Mouse (Mus musculus): ENCODE measurements at regions not wholly inside any gene's neighbourhood (a gene's known extent, or its start where the extent isn't known, plus 50 kb on each side); places are given as distances from the start of the nearest gene placed in this dataset.

DNA sequence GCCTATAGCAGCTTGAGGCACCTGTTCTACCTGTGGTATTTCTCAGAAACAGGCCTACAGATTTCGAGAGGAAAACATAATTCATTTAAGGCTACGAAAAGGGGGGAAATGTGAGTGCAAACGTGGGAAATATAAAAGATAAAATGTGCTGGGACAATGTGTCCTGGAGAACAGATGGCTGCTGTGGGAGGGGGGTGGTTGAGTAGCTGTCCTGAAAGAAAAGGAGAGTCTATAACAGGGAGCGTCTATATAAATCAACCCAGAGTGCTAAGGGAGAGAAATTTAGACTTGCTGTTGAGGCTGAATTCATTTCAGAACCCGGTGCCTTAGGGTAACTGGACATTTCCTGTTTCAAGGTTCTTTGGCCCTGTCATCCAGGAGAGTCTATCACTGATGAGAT lies 625.5 kb upstream of the Pou3f3 start:
- H3K36me3 ChIP-seq (replicated peaks; ENCODE audit: low read length): no peaks in the 10 kb centered on the region
- no peak overlapping the region for H3K4me3 ChIP-seq (replicated peaks)
- TF ChIP-seq FLI1 (IDR thresholded peaks at IDR 0.05; ENCODE audit: low read length): no peak
- no peak for TF ChIP-seq GATA1 (IDR thresholded peaks at IDR 0.05; ENCODE audit: borderline replicate concordance, low read length)
- H3K4me1 ChIP-seq: no peaks in the 10 kb centered on the region
- H3K9me3 ChIP-seq: no peaks in the 10 kb centered on the region
- H3K27me3 ChIP-seq (replicated peaks): no peaks in the 10 kb centered on the region

- TF ChIP-seq FLI1 (IDR thresholded peaks at IDR 0.05; ENCODE audit: low read length): no peak
- TF ChIP-seq GATA1 (IDR thresholded peaks at IDR 0.05; ENCODE audit: borderline replicate concordance, low read length): no peak
These were observed 599.5 kb upstream of the Pou3f3 start for GRCm38 (mm10) chr1:42096026-42096425.

GRCm38 (mm10) chr1:42098580-42098979 lies 597.0 kb upstream of the Pou3f3 start:
- H3K9me3 ChIP-seq: peaks cover 6% of the 10 kb centered on the region
- TF ChIP-seq FLI1 (IDR thresholded peaks at IDR 0.05; ENCODE audit: low read length) (no peak), GATA1 (IDR thresholded peaks at IDR 0.05; ENCODE audit: borderline replicate concordance, low read length) (no peak)
- H3K27me3 ChIP-seq (replicated peaks): no peaks in the 10 kb centered on the region
- H3K4me3 ChIP-seq (replicated peaks): no peak overlapping the region
- H3K4me1 ChIP-seq: no peaks in the 10 kb centered on the region
- no peaks in the 10 kb centered on the region for H3K36me3 ChIP-seq (replicated peaks; ENCODE audit: low read length)

More at GRCm38 (mm10) chr1:42096026-42096425, 599.5 kb upstream of the Pou3f3 start:
- no peaks in the 10 kb centered on the region for H3K4me1 ChIP-seq
- no peaks in the 10 kb centered on the region for H3K27me3 ChIP-seq (replicated peaks)
- no peak overlapping the region for H3K4me3 ChIP-seq (replicated peaks)
- no peaks in the 10 kb centered on the region for H3K9me3 ChIP-seq
- H3K36me3 ChIP-seq (replicated peaks; ENCODE audit: low read length): no peaks in the 10 kb centered on the region

- H3K9me3 ChIP-seq: peaks cover 15% of the 10 kb centered on the region
- no peaks in the 10 kb centered on the region for H3K27me3 ChIP-seq (replicated peaks)
- H3K36me3 ChIP-seq (replicated peaks; ENCODE audit: low read length): no peaks in the 10 kb centered on the region
- no peak overlapping the region for H3K4me3 ChIP-seq (replicated peaks)
- TF ChIP-seq FLI1 (IDR thresholded peaks at IDR 0.05; ENCODE audit: low read length) (no peak), GATA1 (IDR thresholded peaks at IDR 0.05; ENCODE audit: borderline replicate concordance, low read length) (no peak)
- H3K4me1 ChIP-seq: no peaks in the 10 kb centered on the region
These were observed 588.0 kb upstream of the Pou3f3 start for GRCm38 (mm10) chr1:42107521-42107920.

- Histone ChIP-seq H3K4me1 (no peaks in the 10 kb centered on the region), H3K4me3 (replicated peaks) (no peak overlapping the region), H3K36me3 (replicated peaks; ENCODE audit: low read length) (no peaks in the 10 kb centered on the region), H3K27me3 (replicated peaks) (no peaks in the 10 kb centered on the region), H3K9me3 (peaks cover 15% of the 10 kb centered on the region)
- no peak for TF ChIP-seq FLI1 (IDR thresholded peaks at IDR 0.05; ENCODE audit: low read length)
- no peak for TF ChIP-seq GATA1 (IDR thresholded peaks at IDR 0.05; ENCODE audit: borderline replicate concordance, low read length)
These were observed 587.6 kb upstream of the Pou3f3 start for GRCm38 (mm10) chr1:42107925-42108324.

DNA sequence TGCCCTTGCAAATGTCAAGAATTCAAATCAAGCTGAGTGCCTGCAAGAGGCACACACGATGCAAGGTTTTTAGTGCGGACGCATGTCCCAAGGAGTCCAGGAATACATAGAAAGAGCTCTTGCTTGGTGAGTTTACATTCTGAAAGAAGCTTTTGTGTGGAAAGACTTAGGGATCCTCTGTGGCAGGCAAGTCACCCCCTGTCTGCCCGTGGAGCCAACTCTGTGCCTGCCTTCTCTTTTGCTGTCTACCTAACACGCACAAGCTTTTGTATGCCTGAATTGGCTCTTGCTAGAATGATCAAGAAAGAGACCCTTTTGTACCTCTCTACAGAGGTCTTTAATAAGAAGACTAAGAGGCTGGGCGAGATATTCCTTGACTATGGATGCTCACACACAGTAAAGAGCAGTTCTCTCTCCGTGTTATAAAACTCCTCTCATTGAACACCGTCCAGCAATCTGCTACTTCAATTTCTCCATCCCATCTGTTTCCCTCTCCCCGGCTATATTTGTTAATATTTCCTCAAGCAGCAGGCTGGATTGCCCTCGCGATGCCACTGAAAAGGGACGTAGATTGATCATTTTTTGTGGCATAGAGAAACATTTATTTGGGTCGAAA lies 543.3 kb upstream of the Pou3f3 start:
- Histone ChIP-seq H3K36me3 (replicated peaks; ENCODE audit: low read length) (no peaks in the 10 kb centered on the region), H3K4me3 (replicated peaks) (no peak overlapping the region), H3K4me1 (no peaks in the 10 kb centered on the region), H3K27me3 (replicated peaks) (no peaks in the 10 kb centered on the region), H3K9me3 (peaks cover 14% of the 10 kb centered on the region; the same call in 1 of the 2 replicates)
- TF ChIP-seq FLI1 (IDR thresholded peaks at IDR 0.05; ENCODE audit: low read length): no peak
- no peak for TF ChIP-seq GATA1 (IDR thresholded peaks at IDR 0.05; ENCODE audit: borderline replicate concordance, low read length)

DNA sequence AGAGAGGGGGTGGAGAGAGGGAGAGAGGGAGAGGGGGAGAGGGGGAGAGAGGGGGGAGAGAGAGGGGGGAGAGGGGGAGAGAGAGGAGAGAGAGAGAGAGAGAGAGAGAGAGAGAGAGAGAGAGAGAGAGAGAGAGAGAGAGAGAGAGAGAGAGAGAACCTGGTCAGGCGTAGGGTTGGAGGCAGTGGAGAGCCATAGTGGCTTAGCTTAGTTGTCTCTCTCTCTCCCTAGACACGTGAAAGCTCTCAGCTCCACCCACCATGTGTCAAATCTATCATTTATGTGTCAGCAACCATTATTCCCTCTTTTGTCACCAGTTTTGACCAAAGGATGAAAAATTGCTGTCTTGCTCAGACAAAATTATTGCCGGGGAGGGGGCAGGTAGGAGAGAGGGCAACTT lies 542.7 kb upstream of the Pou3f3 start:
- Histone ChIP-seq H3K9me3 (peaks cover 14% of the 10 kb centered on the region; the same call in 1 of the 2 replicates), H3K27me3 (replicated peaks) (no peaks in the 10 kb centered on the region)
- TF ChIP-seq GATA1 (IDR thresholded peaks at IDR 0.05; ENCODE audit: borderline replicate concordance, low read length) (no peak), FLI1 (IDR thresholded peaks at IDR 0.05; ENCODE audit: low read length) (no peak)

GRCm38 (mm10) chr1:42167790-42168572 lies 527.6 kb upstream of the Pou3f3 start:
- TF ChIP-seq FLI1 (IDR thresholded peaks at IDR 0.05; ENCODE audit: low read length) (no peak), GATA1 (IDR thresholded peaks at IDR 0.05; ENCODE audit: borderline replicate concordance, low read length) (no peak)
- Histone ChIP-seq H3K27me3 (replicated peaks) (no peaks in the 10 kb centered on the region), H3K9me3 (0 out of 2 replicates have a peak, but pooled peaks cover 3% of the 10 kb centered on the region), H3K36me3 (replicated peaks; ENCODE audit: low read length) (no peaks in the 10 kb centered on the region), H3K4me1 (no peaks in the 10 kb centered on the region), H3K4me3 (replicated peaks) (no peak overlapping the region)

More for the DNA sequence above, 542.7 kb upstream of the Pou3f3 start:
- H3K36me3 ChIP-seq (replicated peaks; ENCODE audit: low read length): no peaks in the 10 kb centered on the region
- no peaks in the 10 kb centered on the region for H3K4me1 ChIP-seq
- H3K4me3 ChIP-seq (replicated peaks): no peak overlapping the region

DNA sequence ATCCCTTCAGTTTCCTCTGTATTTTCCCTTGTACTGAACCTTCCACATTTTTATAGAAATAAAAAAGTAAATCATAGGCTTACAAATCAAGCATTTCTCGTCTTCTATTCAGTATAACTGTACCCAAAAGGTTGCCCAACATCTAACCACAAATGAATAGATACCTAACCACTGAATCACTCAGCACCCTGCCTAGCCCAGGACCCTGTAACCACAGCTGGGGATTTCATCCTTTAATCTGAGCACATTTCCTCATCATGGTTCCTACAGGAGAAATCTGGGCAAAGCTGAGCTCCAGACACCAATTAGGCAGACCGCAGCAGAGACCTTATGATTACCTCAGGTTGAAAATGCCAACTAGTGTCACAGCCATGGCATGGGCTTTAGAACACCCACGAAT lies 526.1 kb upstream of the Pou3f3 start:
- Histone ChIP-seq H3K36me3 (replicated peaks; ENCODE audit: low read length) (no peaks in the 10 kb centered on the region), H3K4me3 (replicated peaks) (no peak overlapping the region), H3K4me1 (no peaks in the 10 kb centered on the region), H3K9me3 (0 out of 2 replicates have a peak, but pooled peaks cover 3% of the 10 kb centered on the region), H3K27me3 (replicated peaks) (no peaks in the 10 kb centered on the region)
- no peak for TF ChIP-seq GATA1 (IDR thresholded peaks at IDR 0.05; ENCODE audit: borderline replicate concordance, low read length)
- no peak for TF ChIP-seq FLI1 (IDR thresholded peaks at IDR 0.05; ENCODE audit: low read length)

GRCm38 (mm10) chr1:42186295-42186694 lies 509.3 kb upstream of the Pou3f3 start:
- no peak for TF ChIP-seq FLI1 (IDR thresholded peaks at IDR 0.05; ENCODE audit: low read length)
- TF ChIP-seq GATA1 (IDR thresholded peaks at IDR 0.05; ENCODE audit: borderline replicate concordance, low read length): no peak
- no peak overlapping the region for H3K4me3 ChIP-seq (replicated peaks)
- no peaks in the 10 kb centered on the region for H3K4me1 ChIP-seq
- H3K36me3 ChIP-seq (replicated peaks; ENCODE audit: low read length): no peaks in the 10 kb centered on the region
- peaks cover 11% of the 10 kb centered on the region; the same call in 1 of the 2 replicates for H3K9me3 ChIP-seq
- H3K27me3 ChIP-seq (replicated peaks): no peaks in the 10 kb centered on the region
